Mouse (Mus musculus): ENCODE measurements around the gene Tm9sf1. TPM values are rescaled to one million over a fixed set of nuclear protein-coding genes. Genes with fewer than 3 reads are reported as not detected.
A peak's percentile ranks its signal among the peaks of the same experiment; 100 is the strongest.

The Tm9sf1 gene
- polyA plus RNA-seq, 1 experiment, result 103 TPM

GRCm38 (mm10) chr14:55634874-55635522 is 8.6 kb downstream of the Tm9sf1 start:
- peak; percentile 26 for DNase-seq (ENCODE audit: low read depth)

DNA sequence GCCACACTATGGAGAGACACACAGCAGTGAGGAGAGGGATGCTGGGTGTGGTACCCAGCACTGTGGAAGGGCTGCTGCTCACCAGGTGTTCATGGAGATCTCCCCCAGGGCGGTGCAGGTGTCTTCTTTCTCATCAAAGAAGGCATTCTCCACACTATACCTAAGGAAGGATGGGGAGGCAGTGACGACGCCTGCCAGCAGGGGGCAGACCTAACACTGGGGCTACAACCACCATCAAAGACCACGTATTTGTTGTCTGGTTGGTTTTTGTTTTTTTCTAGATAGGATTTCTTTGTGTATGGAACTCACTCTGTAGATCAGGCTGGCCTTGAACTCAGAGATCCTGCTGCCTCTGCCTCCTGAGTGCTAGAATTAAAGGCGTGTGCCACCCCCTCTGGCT is 14.3 kb downstream of the Tm9sf1 start:
- no peak for DNase-seq (ENCODE audit: low read depth)

DNA sequence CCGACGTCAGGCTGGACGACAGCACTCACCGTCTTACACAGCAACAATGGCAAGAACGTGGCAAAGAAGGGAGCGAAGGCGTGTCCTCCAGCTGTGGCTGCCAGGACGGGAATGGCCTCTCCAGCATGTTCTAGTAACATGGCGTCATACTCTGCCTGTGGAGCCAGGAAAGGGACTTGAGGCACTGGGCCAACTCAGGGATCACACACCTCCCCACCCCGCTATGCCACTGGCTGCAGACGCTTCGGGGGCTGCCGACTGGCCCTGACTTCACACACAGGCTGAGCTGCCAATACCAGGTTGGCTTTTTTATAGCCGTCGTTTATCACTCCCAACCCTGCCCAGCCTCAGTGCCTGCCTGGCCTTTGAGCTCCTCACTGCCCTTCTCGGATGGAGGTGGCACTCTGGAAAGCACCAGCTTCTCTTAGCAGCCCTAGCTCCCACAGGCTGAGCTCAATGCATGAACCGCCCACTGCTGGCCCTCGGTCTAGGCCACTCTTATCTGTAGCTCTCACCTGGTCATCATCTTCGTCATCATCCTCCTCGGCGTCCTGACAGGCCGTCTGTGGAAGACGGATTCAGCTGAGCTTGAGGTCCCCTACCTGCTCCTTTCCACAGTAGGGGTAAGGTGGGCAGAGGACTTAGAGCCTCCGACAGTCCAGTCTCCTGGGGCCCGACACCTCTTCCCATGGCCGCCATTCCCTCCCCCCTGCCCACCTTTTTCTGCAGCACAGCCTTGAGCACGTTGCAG is 15.4 kb downstream of the Tm9sf1 start:
- DNase-seq (ENCODE audit: low read depth), result no peak

DNA sequence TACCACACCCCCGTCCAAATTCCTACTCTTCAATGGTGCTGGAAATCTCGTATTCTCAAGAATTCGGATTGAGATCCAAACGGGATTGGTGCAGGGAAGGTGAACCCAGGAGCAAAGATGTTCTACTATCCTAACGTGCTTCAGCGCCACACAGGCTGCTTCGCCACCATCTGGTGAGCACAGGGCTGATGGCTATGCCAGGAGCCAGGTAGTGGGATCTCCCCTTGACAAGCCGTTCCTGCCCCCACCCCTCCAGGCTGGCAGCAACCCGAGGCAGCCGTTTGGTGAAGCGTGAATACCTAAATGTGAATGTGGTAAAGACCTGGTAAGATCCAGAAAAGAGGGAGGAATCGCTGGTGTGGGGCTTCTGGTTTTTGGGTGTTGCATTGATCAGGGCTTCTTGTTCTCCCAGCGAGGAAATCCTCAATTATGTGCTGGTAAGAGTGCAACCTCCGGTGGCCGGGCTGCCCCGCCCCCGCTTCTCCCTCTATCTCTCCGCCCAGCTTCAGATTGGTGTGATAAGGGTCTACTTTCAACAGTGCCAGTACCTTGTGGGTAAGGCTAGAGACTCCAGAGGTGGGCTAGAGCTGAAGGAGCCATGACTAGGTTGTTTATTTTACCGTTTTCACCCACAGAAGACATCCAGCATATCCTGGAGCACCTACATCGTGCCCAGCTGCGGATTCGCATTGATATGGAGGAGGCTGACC is 25.0 kb downstream of the Tm9sf1 start:
- no peak for DNase-seq (ENCODE audit: low read depth)

GRCm38 (mm10) chr14:55617822-55618221 is 25.8 kb downstream of the Tm9sf1 start, which contains the start of gene Rec8:
Rec8 (plus strand) TSS chr14:55618037.
- no peak for DNase-seq (ENCODE audit: low read depth)

- DNase-seq (ENCODE audit: low read depth), result no peak
Measured at GRCm38 (mm10) chr14:55616844-55617243, 26.8 kb downstream of the Tm9sf1 start.

GRCm38 (mm10) chr14:55615876-55616275 is 27.7 kb downstream of the Tm9sf1 start:
- no peak for DNase-seq (ENCODE audit: low read depth)

- DNase-seq (ENCODE audit: low read depth), result no peak
Measured at GRCm38 (mm10) chr14:55614565-55615178, 28.9 kb downstream of the Tm9sf1 start.

- DNase-seq (ENCODE audit: low read depth), result no peak
Measured at GRCm38 (mm10) chr14:55613346-55613745, 30.3 kb downstream of the Tm9sf1 start.

GRCm38 (mm10) chr14:55608339-55608738 is 35.3 kb downstream of the Tm9sf1 start:
- no peak for DNase-seq (ENCODE audit: low read depth)

- no peak for DNase-seq (ENCODE audit: low read depth)
Measured at GRCm38 (mm10) chr14:55605743-55606459, 37.7 kb downstream of the Tm9sf1 start.

- DNase-seq (ENCODE audit: low read depth), result no peak
Measured at GRCm38 (mm10) chr14:55604823-55605222, 38.8 kb downstream of the Tm9sf1 start.

DNA sequence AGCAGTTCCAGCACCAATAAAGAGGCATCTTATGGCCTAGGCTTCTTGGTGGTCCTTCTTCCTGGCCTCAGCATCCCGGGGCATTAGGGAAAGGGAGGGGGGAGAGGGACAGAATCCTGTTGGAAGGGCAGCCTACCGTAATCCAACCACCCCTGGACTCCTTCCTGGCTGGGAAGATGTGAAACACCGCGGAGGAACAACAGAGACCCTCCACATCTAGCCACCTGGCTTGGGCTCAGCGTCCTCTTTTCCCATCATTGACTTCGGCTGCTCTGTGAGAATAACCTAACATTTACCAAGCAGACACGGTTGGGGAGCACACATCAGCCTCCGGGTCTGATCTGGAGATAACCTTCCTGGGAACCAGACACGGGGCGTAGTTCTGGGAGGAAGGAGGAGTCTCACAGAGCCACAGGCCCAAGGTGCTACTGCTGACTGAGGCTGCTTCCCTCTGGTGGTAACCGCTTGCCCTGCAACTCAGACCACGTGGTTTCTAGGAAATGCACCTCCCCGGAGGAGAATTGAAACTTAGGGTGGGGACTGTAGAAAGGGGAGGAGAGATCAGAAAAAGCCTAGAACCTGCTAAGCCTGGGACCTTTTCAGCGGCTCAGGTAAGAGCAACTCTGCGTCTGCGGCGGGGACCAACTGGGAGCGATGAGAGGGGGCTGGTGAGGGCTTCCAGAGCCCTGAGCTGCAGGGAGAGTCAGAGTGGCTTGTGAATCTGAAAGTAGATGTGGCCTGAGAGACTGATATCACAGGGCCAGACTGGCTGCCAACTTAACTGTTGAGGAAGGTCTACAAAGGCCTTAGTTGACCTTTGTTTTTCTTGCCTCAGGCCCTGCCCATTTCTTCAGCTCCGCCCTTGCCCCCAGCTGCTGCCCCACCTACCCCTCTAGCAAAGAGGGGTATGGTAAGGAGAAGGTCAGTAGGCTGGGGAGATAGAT is 39.7 kb downstream of the Tm9sf1 start:
- peak; percentile 65 for DNase-seq (ENCODE audit: low read depth)

DNA sequence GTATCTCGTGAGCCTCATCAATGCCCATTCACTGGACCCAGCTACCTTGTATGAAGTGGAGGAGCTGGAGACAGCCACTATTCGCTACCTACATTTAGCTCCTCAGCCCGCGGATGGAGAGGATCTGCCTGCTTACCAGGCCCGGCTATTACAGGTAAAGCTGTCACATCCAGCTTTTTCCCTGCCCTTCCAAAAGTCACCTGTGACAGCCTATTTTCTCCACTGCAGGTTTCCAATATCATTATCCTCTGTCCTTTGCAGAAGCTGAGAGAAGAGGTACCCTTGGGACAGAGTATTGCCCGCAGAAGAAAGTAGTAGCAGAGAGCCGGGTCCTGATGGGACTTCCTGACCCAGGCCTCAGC is 40.4 kb downstream of the Tm9sf1 start, which contains the start of gene Irf9:
Gene Irf9 (plus strand): TSS at position 301 of the 362 bp plus-strand sequence.
- no peak for DNase-seq (ENCODE audit: low read depth)

GRCm38 (mm10) chr14:55598521-55599390 is 44.9 kb downstream of the Tm9sf1 start:
- DNase-seq (ENCODE audit: low read depth), result no peak

DNA sequence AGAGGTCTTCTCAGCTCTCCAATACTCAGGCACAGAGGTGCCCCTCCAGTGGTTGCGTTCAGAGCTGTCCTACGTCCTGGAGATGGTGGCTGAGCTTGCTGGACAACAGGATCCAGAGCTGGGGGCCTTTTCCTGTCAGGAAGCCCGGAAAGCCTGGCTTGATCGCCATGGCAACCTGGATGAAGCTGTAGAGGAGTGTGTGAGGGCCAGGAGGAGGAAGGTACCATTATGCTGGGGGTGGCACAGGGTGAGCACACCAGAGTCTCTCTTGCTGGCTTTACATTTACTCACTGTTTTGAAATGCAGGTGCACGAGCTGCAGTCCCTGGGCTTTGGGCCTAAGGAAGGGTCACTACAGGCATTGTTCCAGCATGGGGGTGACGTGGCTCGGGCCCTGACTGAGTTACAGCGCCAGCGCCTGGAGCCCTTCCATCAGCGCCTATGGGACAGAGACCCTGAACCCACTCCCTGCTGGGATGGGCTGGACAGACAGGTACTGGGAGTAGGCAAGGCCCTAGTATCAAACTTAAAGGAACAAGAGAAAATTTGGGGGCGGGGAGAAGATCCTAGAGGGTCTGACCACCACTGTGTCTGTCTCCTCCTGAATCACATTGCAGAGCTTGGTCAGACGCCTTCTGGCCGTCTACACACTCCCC is 47.4 kb downstream of the Tm9sf1 start:
- no peak for DNase-seq (ENCODE audit: low read depth)

- no peak for DNase-seq (ENCODE audit: low read depth)
Measured at GRCm38 (mm10) chr14:55592226-55592625, 51.4 kb downstream of the Tm9sf1 start.

DNA sequence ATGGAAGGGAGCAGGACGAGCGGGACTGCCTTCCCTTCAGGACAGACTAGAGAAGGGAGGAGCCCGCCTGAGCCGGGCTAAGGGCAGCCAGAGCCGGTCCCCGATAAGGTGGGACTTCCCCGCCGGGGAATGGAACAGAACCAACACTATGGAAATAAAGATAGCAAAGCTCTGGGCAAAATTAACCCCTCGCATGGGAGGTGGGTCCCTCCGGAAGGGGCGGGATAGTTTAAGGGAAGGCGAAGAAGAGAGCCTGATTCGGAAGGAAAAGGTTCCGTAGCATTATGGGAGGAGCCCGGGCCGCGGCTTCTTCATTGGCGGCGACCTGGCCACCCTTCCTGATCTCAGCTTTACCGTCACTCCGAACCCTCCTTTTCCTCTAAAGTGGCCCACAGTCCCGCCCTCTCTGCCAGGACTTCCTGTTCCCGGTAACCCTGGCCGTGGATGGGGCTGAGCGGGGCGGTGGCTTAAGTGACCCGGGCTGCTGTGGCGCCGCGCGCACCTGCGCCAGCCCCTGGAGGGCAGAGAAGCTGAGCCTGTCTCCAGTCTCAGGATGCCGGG is 52.2 kb downstream of the Tm9sf1 start, which contains the start of gene Rnf31:
Gene Rnf31 (plus strand): TSS at position 378 of the 561 bp plus-strand sequence.
- peak; percentile 57 for DNase-seq (ENCODE audit: low read depth)
